Mouse (Mus musculus): ENCODE results near the gene Sstr3. TPM values are rescaled to one million over a fixed set of nuclear protein-coding genes. Genes with fewer than 3 reads are reported as not detected.

Gene Sstr3
- polyA plus RNA-seq, 1 experiment from 2014 or later: 0.29 TPM

DNA sequence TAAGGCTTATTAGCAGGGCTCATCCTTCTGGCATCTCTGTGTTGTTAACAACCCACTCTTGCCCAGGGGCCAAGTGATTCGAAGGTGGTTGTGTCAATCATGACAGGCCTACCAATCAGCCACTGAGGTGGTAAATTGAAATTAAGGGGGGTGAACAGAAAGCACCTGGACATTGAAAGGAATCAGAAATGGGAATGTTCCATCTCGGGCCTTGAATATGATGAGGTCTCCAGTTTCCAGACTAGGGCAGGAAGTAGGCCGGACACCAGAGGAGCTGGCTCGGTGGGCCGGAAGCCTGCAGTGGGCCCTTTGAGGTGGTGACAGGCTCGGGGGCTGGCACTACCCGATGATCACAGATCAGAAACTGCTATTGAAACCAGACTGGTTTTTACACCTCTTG, 16.5 kb downstream of the Sstr3 start:
- H3K36me3 ChIP-seq: no peaks in the 10 kb centered on the region
- WGBS: 83% methylated on average over 7 of the region's 7 CpGs

DNA sequence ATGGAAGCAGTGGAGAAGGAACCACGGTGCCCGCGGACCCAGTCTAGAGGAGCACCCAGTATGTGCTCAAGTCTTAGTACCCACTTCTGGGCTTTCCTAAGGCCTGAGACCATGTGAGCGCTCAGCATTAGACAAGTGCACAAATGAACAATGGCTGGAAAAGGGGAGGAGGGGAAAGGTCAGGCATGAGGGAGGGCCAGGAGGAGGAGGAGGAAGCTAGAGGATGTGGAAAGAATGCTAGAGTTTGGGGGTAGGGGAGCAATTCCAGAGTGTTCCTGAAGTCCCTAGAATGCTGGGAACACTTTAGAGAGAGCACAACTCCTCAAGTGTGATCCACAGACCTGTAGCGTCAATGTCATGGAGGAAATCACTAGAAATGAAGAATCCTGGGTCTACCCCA, 20.3 kb downstream of the Sstr3 start:
- 89% methylated on average over 5 of the region's 5 CpGs for WGBS
- H3K9ac ChIP-seq: no peak overlapping the region
- no peak overlapping the region for H3K4me3 ChIP-seq
- no peak for ATAC-seq (ENCODE audit: low read depth)
- no peaks in the 10 kb centered on the region for H3K27me3 ChIP-seq
- H3K36me3 ChIP-seq: no peaks in the 10 kb centered on the region
- peaks cover 7% of the 10 kb centered on the region for H3K4me1 ChIP-seq (replicated peaks)
- no peak overlapping the region for H3K4me2 ChIP-seq
- no peaks in the 10 kb centered on the region for H3K9me3 ChIP-seq
- H3K27ac ChIP-seq (replicated peaks): no peak overlapping the region

More for the DNA sequence above, 16.5 kb downstream of the Sstr3 start:
- Histone ChIP-seq H3K9ac (no peak overlapping the region), H3K9me3 (no peaks in the 10 kb centered on the region), H3K4me1 (replicated peaks) (peaks cover 30% of the 10 kb centered on the region), H3K4me2 (0 out of 2 replicates have a peak overlapping the region, but pooled peaks have one; percentile 52), H3K27me3 (no peaks in the 10 kb centered on the region; the same call in 1 of the 2 replicates), H3K4me3 (no peak overlapping the region), H3K27ac (replicated peaks) (no peak overlapping the region)
- no peak for ATAC-seq (ENCODE audit: low read depth)

DNA sequence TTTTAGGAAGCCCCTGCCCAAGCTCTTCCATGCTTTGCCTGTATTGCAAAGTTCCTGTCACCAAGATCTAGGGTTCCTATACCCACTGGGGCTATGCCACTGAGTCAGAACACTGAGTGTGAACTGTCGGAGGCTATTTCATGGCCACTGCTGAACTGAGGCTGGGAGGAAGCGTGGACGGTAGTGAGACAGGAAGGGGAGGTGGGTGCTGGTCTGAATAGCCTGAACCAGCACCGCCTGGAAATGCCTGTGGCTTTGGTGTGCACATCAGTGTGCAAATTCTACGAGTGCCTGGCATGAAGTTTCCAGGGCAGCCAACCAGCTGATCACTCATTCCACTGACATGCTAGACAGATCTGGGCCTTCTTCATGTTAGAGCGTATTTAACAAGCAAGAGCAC, 22.6 kb downstream of the Sstr3 start:
- Histone ChIP-seq H3K4me3 (no peak overlapping the region), H3K27ac (replicated peaks) (no peak overlapping the region), H3K9me3 (no peaks in the 10 kb centered on the region), H3K4me2 (no peak overlapping the region), H3K9ac (no peak overlapping the region), H3K36me3 (no peaks in the 10 kb centered on the region), H3K4me1 (replicated peaks) (no peaks in the 10 kb centered on the region), H3K27me3 (no peaks in the 10 kb centered on the region)
- ATAC-seq (ENCODE audit: low read depth): no peak
- WGBS: 90% methylated on average over 6 of the region's 6 CpGs

DNA sequence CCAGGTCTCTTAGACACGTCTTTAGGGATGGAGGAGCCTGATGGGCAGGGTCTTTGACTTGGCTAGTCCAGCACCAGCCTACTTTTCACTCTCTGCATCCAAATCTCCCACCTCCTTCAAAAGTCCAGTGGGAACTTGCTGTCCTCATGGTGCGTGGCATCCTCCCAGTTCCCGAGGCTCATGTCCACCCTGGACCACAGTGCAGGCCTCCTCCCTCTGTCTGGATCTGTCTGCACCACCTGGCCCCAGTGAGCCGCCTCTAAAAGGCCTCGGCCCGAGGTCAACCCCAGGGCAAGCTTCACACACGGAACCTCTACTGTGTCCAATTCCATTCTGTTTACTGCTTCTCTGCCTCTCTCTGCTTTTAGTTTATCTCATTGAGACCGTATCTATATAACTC, 23.2 kb downstream of the Sstr3 start:
- no peaks in the 10 kb centered on the region for H3K36me3 ChIP-seq
- no peak overlapping the region for H3K27ac ChIP-seq (replicated peaks)
- 66% methylated on average over 8 of the region's 8 CpGs for WGBS
- H3K9ac ChIP-seq: no peak overlapping the region
- H3K4me2 ChIP-seq: no peak overlapping the region
- H3K4me3 ChIP-seq: no peak overlapping the region
- H3K4me1 ChIP-seq (replicated peaks): no peaks in the 10 kb centered on the region
- ATAC-seq (ENCODE audit: low read depth): no peak
- H3K9me3 ChIP-seq: no peaks in the 10 kb centered on the region
- no peaks in the 10 kb centered on the region for H3K27me3 ChIP-seq

DNA sequence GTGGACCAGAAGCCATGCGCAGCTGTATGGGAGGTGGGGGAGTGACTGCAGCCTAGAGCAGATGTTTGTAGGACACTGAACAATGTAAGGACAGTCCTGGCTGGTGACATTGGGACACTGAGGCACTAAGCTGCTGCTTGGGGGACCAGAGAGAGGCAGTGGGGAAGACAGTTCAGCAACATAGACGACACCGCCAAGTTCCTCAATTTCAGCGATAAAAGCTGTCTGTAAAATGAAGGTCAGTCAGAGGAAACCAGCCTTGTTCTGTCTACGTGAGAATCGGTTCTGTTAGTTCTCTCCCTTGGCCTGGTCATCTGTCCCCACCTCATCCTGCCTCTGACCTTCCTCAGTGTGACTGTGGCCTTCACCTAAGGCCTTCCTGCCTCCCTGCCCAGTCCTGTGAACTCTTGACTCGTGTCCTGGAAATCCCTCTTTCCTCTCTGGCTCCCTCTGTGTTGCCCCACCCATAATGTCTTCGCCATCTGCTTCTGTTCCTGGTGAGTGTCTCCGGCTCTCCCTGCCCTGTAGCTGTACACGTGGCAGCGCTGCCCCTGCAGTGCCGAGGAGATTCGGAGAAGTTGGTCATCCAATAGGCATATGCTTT, 24.3 kb downstream of the Sstr3 start:
- no peak overlapping the region for H3K27ac ChIP-seq (replicated peaks)

DNA sequence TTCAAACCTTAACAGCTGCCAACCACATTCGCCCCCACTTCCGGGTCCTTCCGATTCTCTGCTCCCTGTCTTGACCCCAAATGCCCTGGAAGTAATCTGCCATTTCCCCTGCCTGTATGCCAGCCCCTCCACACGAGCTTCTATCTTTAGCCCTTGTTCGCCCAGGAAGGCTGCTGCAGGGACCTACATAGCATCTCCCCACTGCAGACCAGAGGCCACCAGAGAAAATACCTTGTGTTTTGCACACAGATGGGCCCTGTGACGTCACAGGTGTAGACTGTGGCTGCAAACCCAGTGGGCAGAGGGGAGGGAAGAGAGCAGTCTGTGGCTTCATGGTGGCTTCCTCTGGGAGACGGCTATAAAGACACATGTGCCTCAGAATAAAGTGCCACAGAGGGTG, 26.3 kb downstream of the Sstr3 start:
- whole genome bisulfite sequencing: 75% methylated on average over 7 of the region's 7 CpGs
- H3K9ac ChIP-seq: no peak overlapping the region
- H3K4me2 ChIP-seq: no peak overlapping the region
- no peak overlapping the region for H3K4me3 ChIP-seq
- no peaks in the 10 kb centered on the region for H3K27me3 ChIP-seq
- ATAC-seq (ENCODE audit: low read depth): no peak
- no peaks in the 10 kb centered on the region for H3K9me3 ChIP-seq
- no peaks in the 10 kb centered on the region; the same call in 1 of the 2 replicates for H3K4me1 ChIP-seq (replicated peaks)
- no peaks in the 10 kb centered on the region for H3K36me3 ChIP-seq
- no peak overlapping the region for H3K27ac ChIP-seq (replicated peaks)

More for the DNA sequence above, 24.3 kb downstream of the Sstr3 start:
- no peaks in the 10 kb centered on the region for H3K4me1 ChIP-seq (replicated peaks)
- no peak overlapping the region for H3K4me3 ChIP-seq
- 67% methylated on average over 13 of the region's 13 CpGs for WGBS
- H3K4me2 ChIP-seq: no peak overlapping the region
- no peaks in the 10 kb centered on the region for H3K27me3 ChIP-seq
- no peak for ATAC-seq (ENCODE audit: low read depth)
- H3K36me3 ChIP-seq: no peaks in the 10 kb centered on the region
- H3K9me3 ChIP-seq: no peaks in the 10 kb centered on the region
- H3K9ac ChIP-seq: no peak overlapping the region; the same call in 1 of the 2 replicates

DNA sequence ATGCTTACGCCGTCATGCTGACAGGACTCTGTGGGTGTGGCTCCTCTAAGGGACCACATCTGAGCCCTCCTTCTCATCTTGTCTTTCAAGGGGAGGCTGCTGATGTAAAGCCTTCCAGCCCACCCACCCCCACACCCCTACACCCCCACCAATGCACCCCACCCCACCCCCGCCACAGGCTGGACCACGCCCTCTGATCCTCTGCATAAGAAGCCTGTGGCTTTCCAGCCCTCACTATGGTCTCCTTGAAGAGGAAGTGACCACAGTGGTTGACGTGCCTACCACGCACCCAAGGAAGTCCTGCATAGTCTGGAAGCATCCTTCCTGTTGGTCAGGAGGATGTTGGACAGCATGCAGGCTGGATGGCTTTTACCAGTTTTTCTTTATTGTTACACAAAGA, 28.7 kb downstream of the Sstr3 start:
- Histone ChIP-seq H3K4me3 (no peak overlapping the region), H3K27ac (replicated peaks) (no peak overlapping the region), H3K4me1 (replicated peaks) (no peaks in the 10 kb centered on the region; the same call in 1 of the 2 replicates), H3K4me2 (no peak overlapping the region), H3K27me3 (no peaks in the 10 kb centered on the region), H3K9ac (0 out of 2 replicates have a peak overlapping the region, but pooled peaks have one; percentile 3), H3K9me3 (no peaks in the 10 kb centered on the region), H3K36me3 (no peaks in the 10 kb centered on the region)
- ATAC-seq (ENCODE audit: low read depth): no peak
- 92% methylated on average over 6 of the region's 6 CpGs for WGBS

DNA sequence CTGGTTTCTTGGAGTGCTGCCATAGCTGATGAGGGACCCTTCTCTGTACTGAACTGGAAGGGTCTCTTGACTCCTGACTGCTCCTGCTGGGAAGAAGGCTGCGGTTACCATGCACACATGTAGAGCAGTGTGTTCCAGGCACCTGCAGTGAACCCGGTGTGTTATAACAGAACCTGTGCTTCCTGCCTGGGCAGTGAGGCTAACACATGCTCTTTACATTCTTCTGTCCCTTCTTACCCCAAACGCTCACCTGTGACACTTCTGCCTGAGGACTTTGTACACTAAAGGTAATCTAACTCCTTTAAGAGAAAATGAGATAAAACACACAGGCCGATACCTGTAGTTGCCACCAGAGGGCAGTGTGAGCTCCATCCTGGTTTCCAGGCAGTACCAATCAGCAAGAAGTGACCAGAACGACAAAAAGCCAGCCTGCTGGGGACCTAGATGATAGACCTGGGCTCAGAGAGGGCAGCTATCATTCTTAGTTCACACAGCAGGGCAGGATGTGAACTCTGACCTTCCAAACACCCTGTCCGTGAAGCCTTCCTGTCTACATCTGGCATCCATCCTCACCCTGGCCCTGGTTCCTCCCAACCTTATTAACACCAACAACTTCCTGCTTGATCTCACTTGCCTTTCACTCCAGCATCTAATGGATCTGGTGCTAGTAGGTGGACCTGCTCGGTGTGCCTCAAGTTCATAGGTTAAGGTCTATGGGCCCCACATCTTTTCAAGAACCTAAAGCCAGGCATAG, 29.9 kb downstream of the Sstr3 start:
- Histone ChIP-seq H3K27me3 (no peaks in the 10 kb centered on the region), H3K36me3 (no peaks in the 10 kb centered on the region), H3K4me1 (replicated peaks) (peaks cover 9% of the 10 kb centered on the region), H3K9ac (peak overlapping the region; percentile 28; the same call in 1 of the 2 replicates), H3K4me2 (no peak overlapping the region), H3K27ac (replicated peaks) (no peak overlapping the region), H3K9me3 (no peaks in the 10 kb centered on the region), H3K4me3 (no peak overlapping the region)
- WGBS: 30% methylated on average over 7 of the region's 7 CpGs
- ATAC-seq (ENCODE audit: low read depth): 0 out of 2 replicates have a peak, but pooled peaks have one; percentile 48

DNA sequence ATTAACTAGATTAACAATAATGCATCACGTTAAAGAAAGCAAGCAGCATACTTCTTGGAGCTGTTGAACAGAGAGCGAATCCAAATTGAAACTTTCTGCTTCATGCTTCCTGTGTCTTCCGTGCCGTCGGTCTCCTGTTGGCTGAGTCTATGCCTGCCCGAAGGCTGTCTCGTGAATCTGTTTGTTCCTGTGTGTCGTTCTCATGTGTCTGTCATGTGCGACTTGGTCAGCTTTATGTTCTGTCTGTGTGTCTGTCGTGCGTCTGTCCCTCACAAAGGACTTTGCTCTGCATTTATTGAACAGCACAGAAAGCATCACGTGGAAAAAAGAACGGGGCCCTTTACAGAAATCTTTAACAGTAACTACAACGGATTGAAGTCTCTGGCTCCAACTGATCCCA, 31.5 kb downstream of the Sstr3 start:
- no peaks in the 10 kb centered on the region for H3K9me3 ChIP-seq
- no peaks in the 10 kb centered on the region for H3K36me3 ChIP-seq
- WGBS: 90% methylated on average over 14 of the region's 14 CpGs
- no peak overlapping the region for H3K9ac ChIP-seq
- no peaks in the 10 kb centered on the region for H3K27me3 ChIP-seq
- H3K27ac ChIP-seq (replicated peaks): no peak overlapping the region
- no peak overlapping the region for H3K4me2 ChIP-seq
- no peak overlapping the region for H3K4me3 ChIP-seq
- peaks cover 9% of the 10 kb centered on the region for H3K4me1 ChIP-seq (replicated peaks)
- ATAC-seq (ENCODE audit: low read depth): no peak

DNA sequence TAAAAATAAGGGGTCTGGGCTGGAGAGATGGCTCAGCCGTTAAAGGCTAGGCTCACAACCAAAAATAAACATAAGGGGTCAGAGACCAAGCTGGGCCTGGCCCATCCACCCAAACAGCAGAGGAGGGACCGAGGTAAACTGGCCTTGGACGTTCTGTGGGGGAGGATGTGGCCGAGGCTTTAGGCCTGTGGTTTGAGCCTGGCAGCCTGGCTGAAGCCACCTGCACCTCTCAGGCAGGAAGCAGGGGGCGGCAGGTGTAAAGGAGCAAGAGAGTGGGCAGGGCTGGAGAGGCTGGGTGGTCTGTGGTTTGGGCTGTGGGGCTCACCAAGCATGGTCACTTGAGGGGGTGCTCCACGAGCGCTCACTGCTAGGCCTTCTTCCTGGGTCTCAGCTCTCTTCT, 32.5 kb downstream of the Sstr3 start:
- Histone ChIP-seq H3K27ac (replicated peaks) (no peak overlapping the region), H3K27me3 (no peaks in the 10 kb centered on the region), H3K9me3 (no peaks in the 10 kb centered on the region), H3K4me1 (replicated peaks) (peaks cover 9% of the 10 kb centered on the region), H3K4me3 (no peak overlapping the region), H3K4me2 (no peak overlapping the region), H3K36me3 (no peaks in the 10 kb centered on the region), H3K9ac (no peak overlapping the region)
- no peak for ATAC-seq (ENCODE audit: low read depth)
- WGBS: 84% methylated on average over 7 of the region's 7 CpGs

DNA sequence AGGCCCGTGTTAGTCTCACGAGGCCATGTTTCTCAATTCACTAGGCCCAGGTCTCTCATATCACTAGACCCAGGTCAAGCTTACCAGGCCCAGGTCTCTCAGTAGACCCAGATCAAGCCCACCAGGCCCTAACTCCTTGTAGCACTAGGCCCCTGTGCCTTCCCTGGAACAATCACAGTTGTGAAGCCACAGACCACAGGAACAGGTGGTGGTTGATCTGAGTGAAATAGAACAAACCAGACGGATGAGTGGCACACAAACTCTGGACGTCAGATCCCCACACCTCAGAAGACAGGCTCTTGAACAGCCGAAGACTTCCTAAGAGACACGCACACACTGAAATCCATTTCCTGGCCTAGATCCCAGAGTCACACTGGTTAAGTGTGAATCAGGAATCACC, 33.7 kb downstream of the Sstr3 start:
- Histone ChIP-seq H3K4me2 (no peak overlapping the region), H3K27me3 (no peaks in the 10 kb centered on the region), H3K36me3 (no peaks in the 10 kb centered on the region), H3K9ac (no peak overlapping the region), H3K9me3 (no peaks in the 10 kb centered on the region), H3K27ac (replicated peaks) (no peak overlapping the region), H3K4me1 (replicated peaks) (peaks cover 9% of the 10 kb centered on the region), H3K4me3 (no peak overlapping the region)
- 93% methylated on average over 6 of the region's 6 CpGs for WGBS
- no peak for ATAC-seq (ENCODE audit: low read depth)

DNA sequence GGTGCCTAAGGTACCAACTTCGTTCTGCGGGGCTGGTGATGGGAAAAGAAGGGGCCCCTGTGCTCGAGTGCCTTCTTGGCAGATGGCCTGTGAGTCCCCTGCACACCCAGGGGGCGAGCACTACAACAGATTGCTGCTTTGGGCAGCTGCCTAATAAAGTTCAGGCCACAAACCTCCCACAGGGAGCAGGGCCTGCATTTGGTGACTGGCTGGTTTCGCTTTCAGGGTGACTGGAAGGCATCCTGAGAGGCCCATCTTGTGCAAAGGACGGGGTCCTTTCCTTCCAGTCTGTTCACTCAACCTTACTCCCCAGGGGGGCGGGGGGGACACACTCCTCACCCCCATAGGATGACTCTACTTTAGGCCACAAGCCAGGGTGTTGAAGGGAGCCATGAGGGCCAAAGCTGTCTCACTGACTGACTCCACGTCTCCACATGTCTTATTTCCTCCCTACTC, 34.3 kb downstream of the Sstr3 start:
- Histone ChIP-seq H3K4me3 (no peak overlapping the region), H3K27me3 (no peaks in the 10 kb centered on the region), H3K4me2 (no peak overlapping the region; the same call in 1 of the 2 replicates), H3K4me1 (replicated peaks) (peaks cover 9% of the 10 kb centered on the region), H3K9me3 (no peaks in the 10 kb centered on the region), H3K9ac (0 out of 2 replicates have a peak overlapping the region, but pooled peaks have one; percentile 45), H3K36me3 (no peaks in the 10 kb centered on the region), H3K27ac (replicated peaks) (peak overlapping the region; percentile 33)
- no peak for ATAC-seq (ENCODE audit: low read depth)
- WGBS: 51% methylated on average over 8 of the region's 8 CpGs

Measured in neural tube, embryonic 13.5 days (tissue).